ENCODE assay signal across 8 mouse cellular contexts in genomic region chr2:31469931-31470682, GRCm38 (mm10). TPM values are rescaled to one million over a fixed set of nuclear protein-coding genes. Genes with fewer than 3 reads are reported as not detected.
DNase-seq lines count a peak whose midpoint lies in the region; ATAC-seq lines count a peak whose summit lies in the region.

Gene Ass1 (plus strand): TSS chr2:31470207.

- peak within 1 kb of the TSS; percentile 55 for H3K9ac ChIP-seq in hindbrain, embryonic 14.5 days

- peak within 1 kb of the TSS; percentile 81 for H3K4me2 ChIP-seq in hindbrain, embryonic 14.5 days (replicated peaks)

- 1% methylated on average over 44 of the region's 49 CpGs for WGBS in hindbrain, embryonic 14.5 days

- H3K4me1 ChIP-seq in hindbrain, embryonic 14.5 days (replicated peaks; ENCODE audit: control insufficient read depth, insufficient read depth, low read length): peaks cover 11% of the 10 kb centered on the region; the same call in 1 of the 2 replicates

- H3K27ac ChIP-seq in hindbrain, embryonic 14.5 days: no peak within 1 kb of the TSS

- no peaks in the 10 kb centered on the region for H3K36me3 ChIP-seq in hindbrain, embryonic 14.5 days (replicated peaks; ENCODE audit: control insufficient read depth, insufficient read depth)

- H3K4me3 ChIP-seq in hindbrain, embryonic 14.5 days (replicated peaks; ENCODE audit: low read length): peak within 1 kb of the TSS; percentile 37

- peak; percentile 95 for DNase-seq in R1 (ENCODE audit: low read depth, low spot score)
- DNase-seq in cerebellum, adult 9-11 months: peak; percentile 50
- peak; percentile 25 to 41 for DNase-seq in frontal cortex, postnatal 36 days (ENCODE audit: low spot score in 2 of 2)
- peak; percentile 37 for DNase-seq in hindbrain, embryonic 14.5 days (ENCODE audit: low spot score)
- peak; percentile 54 to 65 for DNase-seq in left cerebral cortex, adult 18-20 months (ENCODE audit: low spot score in 2 of 2)
- DNase-seq in lung, postnatal 36 days: peak; percentile 88
- peak; percentile 24 to 39 for DNase-seq in right cerebral cortex, adult 2 months (ENCODE audit: low spot score in 2 of 2)
- DNase-seq in urinary bladder, adult 2 months (ENCODE audit: low spot score): peak; percentile 65

- H3K9me3 ChIP-seq in hindbrain, embryonic 14.5 days (ENCODE audit: control insufficient read depth, low read length): no peaks in the 10 kb centered on the region

- ATAC-seq in hindbrain, embryonic 14.5 days (ENCODE audit: low FRiP score): 0 out of 2 replicates have a peak, but pooled peaks have one; percentile 27

- peaks cover 46% of the 10 kb centered on the region for H3K27me3 ChIP-seq in hindbrain, embryonic 14.5 days (ENCODE audit: control insufficient read depth, insufficient read depth, low read length)

RNA-seq across cellular contexts. Expression of gene Ass1, which starts in this region (rescaled TPM):
- 6.1 and 8.0 TPM in 2 replicates for polyA plus RNA-seq in hindbrain, embryonic 14.5 days (2014; fragmentation: Nextera tagmentation; extraction: Ambion mirVana)
- total RNA-seq in left cerebral cortex, adult 18-20 months (2021): 10 to 100 TPM; 44.0 to 49.5 TPM
- 34.7 and 39.5 TPM in 2 replicates for polyA plus RNA-seq in urinary bladder, adult 2 months (2012; rRNA removed)

Comparison
In these comparisons a context has a peak if more than half of its experiments do, and no peak if none do; other contexts are left out.
1. DNase-seq: peak in every context shown above with its lines; median percentile 95 in R1; 88 in lung, postnatal 36 days; 65 in urinary bladder, adult 2 months; 60 in left cerebral cortex, adult 18-20 months; 50 in cerebellum, adult 9-11 months; 37 in hindbrain, embryonic 14.5 days; 33 in frontal cortex, postnatal 36 days; 32 in right cerebral cortex, adult 2 months.